Mouse (Mus musculus) c-Kit-positive CD71-positive TER-119-negative erythroid progenitor cells, embryonic 14.5 days (primary cell): ENCODE results near the gene Zfp207.
"Not testable (repeated sequence)": the region's sequence is repeated elsewhere in the genome, so short reads cannot be mapped to it uniquely, and the experiment has no call there.

Experiments used
- DNase-seq: peaks from one replicate; pipeline ENCODE4 v3.0.0-alpha.2; 2013; ENCODE audit warnings: low read depth

Zfp207 gene

DNA sequence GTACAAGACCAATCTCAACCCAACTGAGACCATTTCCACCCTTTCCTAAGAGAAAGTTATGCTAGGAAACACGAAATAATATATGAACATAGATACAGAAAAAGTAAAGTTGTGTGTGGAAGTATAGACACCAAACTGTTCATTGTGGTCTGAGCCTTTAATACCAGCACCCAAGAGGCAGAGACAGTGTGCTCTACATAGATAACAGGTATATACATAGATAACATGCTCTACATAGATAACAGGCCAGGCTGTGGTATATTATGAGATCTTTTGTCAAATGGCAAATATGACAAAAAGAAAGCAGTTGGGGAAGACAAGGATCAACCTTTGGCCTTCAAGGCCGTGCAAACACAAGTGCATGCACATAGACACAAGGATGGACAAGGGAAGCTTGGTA, 27.3 kb downstream of the Zfp207 start:
- DNase-seq = no peak

DNA sequence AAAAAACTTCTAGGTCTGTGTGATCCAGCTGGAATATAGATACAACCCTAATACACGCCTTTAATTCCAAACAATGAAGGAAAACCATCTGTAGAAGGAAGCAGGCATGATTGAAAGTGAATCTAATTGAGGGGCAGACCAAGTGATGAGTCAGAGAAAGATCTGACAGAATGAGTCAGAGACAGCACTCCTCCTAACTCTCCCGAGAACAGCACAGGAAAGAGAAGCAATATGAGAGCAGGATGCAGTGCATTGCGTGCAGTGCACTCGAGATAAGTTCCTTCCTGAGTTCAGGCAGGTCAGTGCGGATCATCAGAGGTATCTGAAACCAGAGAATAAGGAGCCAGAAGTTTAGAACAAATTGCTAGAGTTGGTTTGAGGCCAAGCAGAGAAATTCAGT, 34.0 kb downstream of the Zfp207 start:
- no peak for DNase-seq

DNA sequence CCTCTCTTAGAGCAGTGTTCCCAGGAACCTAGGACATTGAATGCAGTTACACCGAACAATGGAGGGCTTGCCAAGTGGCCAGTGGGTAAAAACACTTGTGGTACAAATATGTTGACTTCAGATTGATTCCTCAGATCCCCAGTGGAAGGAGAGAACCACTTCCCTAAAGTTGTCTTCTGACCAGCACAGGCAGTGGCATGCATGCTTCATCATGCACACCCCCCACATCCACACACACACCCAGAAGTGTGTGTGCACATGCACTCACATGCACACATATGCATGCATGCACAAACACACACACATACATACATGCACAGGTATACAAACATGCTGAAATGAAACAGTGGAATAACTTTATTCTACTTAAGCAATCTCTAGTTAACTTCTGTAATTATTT, 36.7 kb downstream of the Zfp207 start:
- no peak for DNase-seq

DNA sequence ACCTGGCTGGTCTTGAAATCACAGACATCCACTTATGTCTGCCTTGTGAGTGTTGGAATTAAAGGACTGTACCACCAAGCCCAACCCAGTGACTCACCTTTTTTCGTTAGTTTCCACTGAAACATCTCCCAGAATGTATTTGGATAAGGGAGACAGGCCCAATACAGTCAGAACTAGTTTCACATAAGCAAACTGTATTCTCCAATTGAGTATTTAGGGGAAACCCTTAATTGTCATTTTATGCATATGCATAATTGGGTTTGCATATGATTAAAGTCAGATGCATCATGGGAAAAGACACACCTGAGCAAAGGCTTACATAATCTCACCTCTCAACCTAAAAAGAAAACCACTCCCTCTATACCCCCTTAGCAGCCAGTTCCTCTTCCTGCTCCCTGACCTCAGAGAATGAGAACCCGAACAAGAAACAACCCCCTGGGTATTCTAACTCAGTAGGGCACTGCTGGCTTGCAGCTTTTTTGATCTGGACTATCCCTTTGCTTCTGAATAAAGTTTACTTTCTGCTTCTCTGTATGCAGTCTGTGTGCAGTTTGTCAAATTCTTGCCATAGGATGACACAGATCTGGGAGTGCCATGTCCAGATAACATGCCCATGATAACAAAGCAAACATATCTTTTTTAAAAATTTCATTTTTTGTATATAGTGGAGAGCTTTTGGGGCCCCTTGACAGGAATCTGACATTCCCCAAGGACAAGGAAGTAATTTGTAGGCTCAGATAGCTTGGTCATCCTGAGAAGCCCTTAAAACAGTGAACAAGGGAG, 37.3 kb downstream of the Zfp207 start:
- DNase-seq = no peak

DNA sequence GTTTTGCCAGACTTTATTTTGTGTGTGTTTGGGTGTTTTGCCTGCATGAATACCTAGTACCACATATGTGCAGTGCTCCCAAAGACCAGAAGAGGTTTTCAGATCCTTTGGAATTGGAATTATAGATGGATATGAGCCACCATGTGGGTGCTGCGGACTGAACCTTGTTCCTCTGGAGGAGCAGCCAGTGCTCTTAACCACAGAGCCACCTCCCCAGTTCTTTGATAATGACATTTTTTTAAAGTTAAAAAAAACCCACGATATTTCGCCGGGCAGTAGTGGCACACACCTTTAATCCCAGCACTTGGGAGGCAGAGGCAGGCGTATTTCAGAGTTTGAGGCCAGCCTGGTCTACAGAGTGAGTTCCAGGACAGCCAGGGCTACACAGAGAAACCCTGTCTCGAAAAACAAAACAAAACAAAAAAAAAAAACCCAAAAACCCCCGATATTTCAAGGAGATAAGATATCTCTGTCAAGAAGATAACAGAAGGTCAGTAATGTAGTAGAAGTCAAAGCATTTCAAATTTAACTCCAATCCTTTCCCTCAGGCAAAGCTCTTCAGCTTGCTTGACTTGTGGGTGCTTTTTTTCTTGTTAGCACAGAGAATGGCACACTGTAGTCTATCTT, 38.5 kb downstream of the Zfp207 start:
- no peak for DNase-seq

DNA sequence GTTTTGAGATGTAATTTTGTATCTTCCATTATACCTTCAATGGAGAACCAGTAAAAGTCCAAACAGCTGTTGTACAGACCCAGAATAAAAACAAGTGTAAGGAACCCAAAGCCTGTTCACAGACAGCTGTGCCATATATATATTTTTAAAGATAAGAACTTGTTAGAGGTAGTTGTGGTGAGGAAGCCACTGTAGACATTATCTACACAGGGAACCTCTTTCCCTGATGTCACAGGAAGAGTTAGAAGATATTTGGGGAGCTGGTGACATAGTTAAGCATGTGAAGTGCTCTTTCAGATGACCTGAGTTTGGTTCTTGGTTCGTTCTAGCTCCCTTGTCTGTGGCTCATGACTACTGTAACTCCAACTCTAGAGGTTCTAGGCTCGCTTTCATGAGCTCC, 41.6 kb downstream of the Zfp207 start:
- no peak for DNase-seq

DNA sequence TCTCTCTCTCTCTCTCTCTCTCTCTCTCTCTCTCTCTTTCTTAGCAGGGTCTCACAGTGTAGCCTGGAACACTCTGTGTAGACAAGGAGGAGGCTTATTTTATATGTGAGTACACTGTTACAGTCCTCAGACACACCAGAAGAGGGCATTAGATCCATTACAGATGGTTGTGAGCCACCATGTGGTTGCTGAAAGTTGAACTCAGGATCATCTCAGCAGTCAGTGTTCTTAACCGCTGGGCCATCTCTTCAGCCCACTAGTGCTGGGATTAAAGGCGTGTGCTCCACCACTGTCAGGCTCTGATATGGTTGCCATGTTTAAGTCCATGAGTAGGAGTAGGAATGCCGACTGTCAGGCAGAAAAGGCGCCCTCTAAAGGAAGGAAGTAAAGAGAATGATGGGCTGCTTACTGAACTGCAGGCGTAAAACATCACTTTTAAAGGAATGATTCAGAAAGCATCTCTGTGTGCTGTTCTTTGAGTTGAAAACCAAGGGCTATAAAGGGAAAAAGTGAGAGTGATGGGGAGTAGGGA, 42.2 kb downstream of the Zfp207 start:
- DNase-seq = no peak

DNA sequence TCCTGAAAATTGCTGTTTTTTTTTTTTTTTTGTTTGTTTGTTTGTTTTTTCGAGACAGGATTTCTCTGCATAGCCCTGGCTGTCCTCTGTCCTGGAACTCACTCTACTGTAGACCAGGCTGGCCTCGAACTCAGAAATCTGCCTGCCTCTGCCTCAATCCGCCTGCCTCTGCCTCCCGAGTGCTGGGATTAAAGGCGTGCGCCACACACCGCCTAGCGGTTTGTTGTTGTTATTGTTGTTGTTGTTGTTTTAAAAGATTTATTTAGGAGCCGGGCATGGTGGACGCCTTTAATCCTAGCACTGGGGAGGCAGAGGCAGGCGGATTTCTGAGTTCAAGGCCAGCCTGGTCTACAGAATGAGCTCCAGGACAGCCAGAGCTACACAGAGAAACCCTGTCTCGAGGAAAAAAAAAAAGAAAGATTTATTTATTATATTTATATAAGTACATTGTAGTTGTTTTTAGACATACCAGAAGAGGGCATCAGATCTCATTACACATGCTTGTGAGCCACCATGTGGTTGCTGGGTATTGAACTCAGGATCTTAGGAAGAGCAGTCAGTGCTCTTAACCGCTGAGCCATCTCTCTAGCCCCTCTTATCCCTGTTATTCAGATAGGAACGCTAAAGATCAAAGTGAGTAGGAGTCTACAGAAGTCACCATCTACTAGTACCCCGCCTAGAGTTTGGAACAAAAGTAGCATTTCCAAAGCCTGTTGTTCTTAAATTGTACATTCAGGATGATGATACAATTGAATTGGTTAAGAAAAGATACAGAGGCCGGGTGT, 43.1 kb downstream of the Zfp207 start:
- not testable (repeated sequence) for DNase-seq

DNA sequence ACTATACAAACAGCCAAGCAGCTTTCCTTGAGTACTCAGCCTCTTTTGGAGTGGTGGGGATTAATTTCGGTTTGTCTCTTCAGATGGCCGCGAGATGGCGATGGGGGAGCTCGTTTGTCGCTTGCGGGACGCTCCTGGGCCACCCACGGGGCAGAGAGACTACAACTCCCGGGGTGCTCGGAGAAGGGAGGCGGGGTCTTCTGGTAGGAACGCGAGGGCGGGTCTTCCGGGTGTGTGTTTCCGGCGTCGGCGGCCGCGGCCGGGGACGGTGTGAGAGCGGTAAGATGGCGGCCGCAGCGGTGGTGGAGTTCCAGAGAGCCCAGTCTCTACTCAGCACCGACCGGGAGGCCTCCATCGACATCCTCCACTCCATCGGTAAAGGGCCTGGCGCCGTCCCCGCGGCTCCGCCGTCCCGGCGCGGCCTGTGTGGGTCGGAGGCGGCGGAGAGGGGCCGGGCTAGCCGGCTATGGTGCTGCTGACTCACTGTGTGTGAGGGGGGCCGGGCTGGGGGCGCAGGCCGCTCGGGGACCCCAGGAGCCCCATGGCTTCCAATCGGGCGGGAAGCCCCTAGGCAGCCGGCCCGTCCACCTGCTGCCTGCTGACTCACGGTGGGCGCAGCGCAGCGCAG, 45.4 kb downstream of the Zfp207 start, which contains the start of gene Psmd11:
Psmd11 (plus strand) TSS at position 235 of the 628 bp plus-strand sequence.
- peak; percentile 93 for DNase-seq

DNA sequence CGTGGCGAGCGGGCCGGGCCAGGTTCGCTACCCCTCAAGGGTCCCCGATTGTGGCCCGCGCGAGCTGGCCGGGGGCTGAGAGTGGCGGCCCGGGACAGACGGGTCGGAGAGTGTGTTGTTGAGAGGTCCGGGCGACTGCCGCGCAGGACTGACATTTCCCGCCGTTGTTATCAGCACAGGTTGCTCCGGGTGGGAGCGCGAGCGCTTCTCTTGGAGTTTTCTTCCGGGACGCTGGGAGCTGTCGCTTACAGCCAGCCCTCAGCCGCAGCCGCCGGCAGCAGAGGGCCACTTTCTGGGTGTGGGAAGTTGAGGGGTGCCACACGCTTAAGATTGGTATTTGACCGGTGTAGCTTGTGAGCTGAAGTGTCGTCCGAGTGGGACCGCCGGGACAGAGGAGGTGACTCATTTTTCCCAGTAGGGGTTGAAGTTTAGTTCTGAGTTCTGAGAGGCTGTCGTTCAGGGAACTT, 46.0 kb downstream of the Zfp207 start:
- peak; percentile 36 for DNase-seq

DNA sequence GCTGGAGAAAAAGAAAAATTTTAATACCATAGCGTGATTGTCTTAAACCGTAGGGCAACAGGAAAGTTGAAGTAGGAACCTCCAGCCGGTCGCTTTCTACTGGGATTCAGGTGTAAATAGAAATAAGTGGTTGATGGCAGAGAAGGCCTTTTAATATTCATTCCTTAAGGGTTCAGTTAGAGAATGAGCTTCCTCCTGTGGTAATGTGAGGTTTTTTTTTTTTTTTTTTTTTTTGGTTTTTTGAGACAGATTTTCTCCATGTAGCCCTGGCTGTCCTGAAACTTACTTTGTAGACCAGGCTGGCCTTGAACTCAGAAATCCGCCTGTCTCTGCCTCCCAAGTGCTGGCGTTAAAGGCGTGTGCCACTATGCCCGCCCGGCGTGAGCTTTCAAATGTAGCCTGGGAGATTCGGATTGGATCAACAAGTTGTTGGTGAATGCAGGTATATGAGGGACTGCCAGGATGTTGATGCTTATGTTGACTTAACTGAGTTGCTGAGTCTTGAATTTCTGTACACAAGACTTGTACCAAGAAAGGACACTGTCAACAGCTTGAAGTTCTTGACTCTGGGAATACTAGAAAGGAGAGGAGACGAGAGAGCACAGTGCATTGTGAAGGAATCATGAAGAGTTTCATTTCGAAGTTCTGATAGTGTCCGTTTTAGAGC, 46.6 kb downstream of the Zfp207 start:
- no peak for DNase-seq

DNA sequence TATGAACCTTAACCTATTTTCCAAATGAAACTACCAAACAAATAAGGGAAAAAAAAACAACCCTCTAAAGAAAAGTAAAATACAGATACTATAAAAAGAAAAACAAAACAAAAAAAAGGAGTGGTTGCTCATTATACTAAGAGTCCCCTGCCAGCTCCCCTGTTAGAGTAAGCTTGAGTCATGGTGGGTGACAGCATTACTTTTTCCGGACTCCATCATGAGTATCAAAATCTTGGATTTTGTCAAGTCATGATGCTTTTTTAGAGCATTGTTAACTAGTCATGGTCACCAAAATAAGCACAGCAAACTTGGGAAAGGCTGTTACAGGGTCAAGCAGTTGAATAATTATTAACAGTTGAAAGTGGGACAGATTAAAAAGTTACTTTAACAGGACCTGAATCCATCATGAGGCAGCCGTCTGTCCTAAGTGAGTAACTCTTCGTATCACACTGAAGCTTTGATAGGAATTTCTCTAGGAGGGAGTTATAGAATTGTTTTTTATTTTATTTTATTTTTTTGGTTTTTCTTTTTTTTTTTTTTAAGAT, 47.4 kb downstream of the Zfp207 start:
- DNase-seq = no peak

DNA sequence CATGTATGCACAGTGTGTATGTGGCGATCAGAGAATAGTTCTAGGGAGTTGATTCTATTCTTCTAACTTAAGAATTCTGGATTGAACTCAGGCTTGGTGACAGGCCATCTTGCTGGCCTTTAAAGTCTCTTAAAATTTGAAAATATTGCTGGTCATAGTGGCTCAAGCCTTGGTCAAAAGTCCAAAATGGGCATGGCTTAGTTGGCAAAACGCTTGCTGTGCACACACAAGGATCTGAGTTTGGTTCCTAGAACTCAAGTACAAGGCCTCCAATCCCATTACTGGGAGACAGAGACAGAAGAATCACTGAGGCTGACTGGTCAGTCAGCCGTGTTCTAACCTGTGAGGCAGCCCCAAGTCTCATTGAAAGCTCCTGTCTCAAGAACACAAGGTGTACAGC, 63.8 kb downstream of the Zfp207 start:
- no peak for DNase-seq

DNA sequence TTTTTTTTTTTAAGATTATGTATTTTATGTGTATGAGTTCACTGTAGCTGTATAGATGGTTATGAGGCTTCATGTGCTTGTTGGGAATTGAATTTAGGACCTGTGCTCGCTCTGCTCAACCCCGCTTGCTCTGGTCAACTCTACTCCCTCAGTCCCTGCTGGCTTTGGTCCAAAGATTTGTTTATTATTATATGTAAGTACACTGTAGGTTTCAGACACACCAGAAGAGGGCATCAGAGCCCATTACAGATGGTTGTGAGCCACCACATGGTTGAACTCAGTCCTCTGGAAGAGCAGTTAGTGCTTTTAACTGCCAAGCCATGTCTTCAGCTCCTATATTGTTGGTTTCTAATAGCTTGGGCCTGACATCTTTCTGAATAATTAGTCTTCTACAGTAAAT, 66.8 kb downstream of the Zfp207 start:
- no peak for DNase-seq

DNA sequence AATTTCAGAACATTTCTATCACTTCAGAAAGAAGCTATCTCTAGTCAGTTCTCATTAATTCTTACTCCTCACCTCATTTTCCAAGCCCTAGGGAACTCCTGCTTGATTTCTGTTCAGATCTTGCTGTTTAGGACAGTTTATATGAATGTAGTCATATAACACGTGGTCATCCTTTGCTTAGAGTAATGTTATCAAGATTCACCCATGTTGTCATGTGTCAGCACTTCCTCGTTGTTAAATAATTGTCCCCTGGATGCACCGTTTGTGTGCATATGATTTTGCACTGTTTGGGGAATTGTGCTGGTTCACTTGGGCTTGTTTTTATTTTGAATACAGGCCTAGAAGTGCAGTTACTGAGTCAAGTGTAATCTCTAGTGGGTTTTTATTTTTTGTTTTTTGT, 69.2 kb downstream of the Zfp207 start:
- DNase-seq = no peak

DNA sequence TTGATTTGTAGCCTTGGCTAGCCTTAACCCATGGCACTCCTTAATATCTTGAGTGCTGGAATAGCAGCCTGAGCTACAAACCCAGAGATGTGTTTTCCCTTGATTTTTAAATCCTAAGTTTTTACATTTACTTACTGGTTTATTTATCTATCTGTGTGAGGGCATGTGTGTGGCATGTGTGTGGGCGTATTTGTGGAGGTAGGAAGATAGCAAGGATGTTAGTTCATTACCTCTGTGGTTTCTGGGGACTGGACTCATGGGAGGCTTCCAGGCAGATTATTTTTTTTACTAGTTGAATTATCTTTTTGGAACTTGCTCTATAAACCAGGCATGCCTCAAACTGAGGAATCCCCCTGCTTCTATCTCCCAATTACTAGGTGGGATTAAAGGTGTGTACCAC, 70.1 kb downstream of the Zfp207 start:
- no peak for DNase-seq
